Mouse (Mus musculus) lung, embryonic 15.5 days (tissue): ENCODE data around the gene Meltf. TPM values are rescaled to one million over a fixed set of nuclear protein-coding genes. Genes with fewer than 3 reads are reported as not detected.
A peak's percentile ranks its signal among the peaks of the same experiment; 100 is the strongest.

Experiments
- ATAC-seq: fragments of 200-750 bp; cut with Nextera tagmentation; 2 replicates; pipeline ENCODE4 v1.8.0; 2017; ENCODE audit warnings: moderate number of reproducible peaks, borderline replicate concordance; ENCODE audit not compliant: low FRiP score, low TSS enrichment; ENCODE audit errors: extremely low read depth
- H3K27ac ChIP-seq: fragments of 300-500 bp; sonication (generic); 2 replicates; pipeline ENCODE4 v1.5.1; 2015; ENCODE audit warnings: moderate library complexity, mild to moderate bottlenecking, inconsistent platforms
- H3K27me3 ChIP-seq: fragments of 300-500 bp; sonication (generic); 2 replicates; pipeline ENCODE4 v1.6.1; 2015; ENCODE audit warnings: inconsistent platforms
- H3K36me3 ChIP-seq: fragments of 300-500 bp; sonication (generic); 2 replicates; pipeline ENCODE4 v1.6.1; 2015; ENCODE audit warnings: inconsistent platforms
- H3K4me1 ChIP-seq: fragments of 300-500 bp; sonication (generic); 2 replicates; pipeline ENCODE4 v1.6.1; 2015; ENCODE audit warnings: inconsistent platforms
- H3K4me2 ChIP-seq: fragments of 300-500 bp; sonication (generic); 2 replicates; pipeline ENCODE4 v1.6.1; 2015; ENCODE audit warnings: inconsistent platforms, mild to moderate bottlenecking, moderate library complexity
- H3K4me3 ChIP-seq: fragments of 300-500 bp; sonication (generic); 2 replicates; pipeline ENCODE4 v1.5.1; 2015; ENCODE audit warnings: mild to moderate bottlenecking, inconsistent platforms
- H3K9ac ChIP-seq: fragments of 300-500 bp; sonication (generic); 2 replicates; pipeline ENCODE4 v1.6.1; 2015; ENCODE audit warnings: inconsistent platforms
- H3K9me3 ChIP-seq: fragments of 300-500 bp; sonication (generic); 2 replicates; pipeline ENCODE4 v1.6.1; 2016; ENCODE audit warnings: inconsistent platforms
- WGBS: fragments of 180-500 bp; shearing (Covaris S2); methylation state at CpG from one replicate; pipeline ENCODE4 v1.1.7; 2015; 5-methylcytosine and 5-hydroxymethylcytosine counted together
- polyA plus RNA-seq: library from polyadenylated mRNA; unstranded; fragments of >200 nt; fragmentation: Nextera tagmentation; extraction: Ambion mirVana; gene quantifications from 2 replicates; pipeline ENCODE4 v1.2.1, GENCODE M21; 2015

Meltf gene
- polyA plus RNA-seq, 1 experiment from 2014 or later: 0.11 TPM

DNA sequence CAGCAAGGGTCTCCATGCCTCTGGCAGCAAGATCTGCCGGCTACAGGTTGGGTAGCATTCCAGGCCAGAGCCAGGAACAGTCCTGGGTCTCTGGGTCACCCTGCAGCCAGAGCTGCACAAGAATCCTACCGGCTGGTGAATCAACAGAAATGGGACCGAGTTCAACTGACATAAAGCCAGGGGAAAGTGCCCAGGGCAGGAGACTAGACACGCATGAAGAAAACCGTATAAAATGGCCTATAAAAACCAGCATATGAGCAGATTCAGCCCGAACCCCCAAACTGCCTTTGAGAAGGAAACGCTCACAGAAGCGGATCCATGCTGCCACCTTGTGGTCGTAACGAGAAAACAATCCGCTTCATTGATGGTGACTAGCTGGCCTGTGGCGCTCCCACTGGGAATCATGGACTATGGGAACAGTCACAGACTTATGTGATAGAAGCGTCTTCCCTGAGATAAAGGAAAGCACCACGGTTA is 39.7 kb downstream of the Meltf start:
- 3% methylated on average over 14 of the region's 14 CpGs for WGBS
- peak; percentile 42; the same call in 1 of the 2 replicates for ATAC-seq
- Histone ChIP-seq H3K36me3 (no peaks in the 10 kb centered on the region), H3K27me3 (no peaks in the 10 kb centered on the region), H3K27ac (no peak overlapping the region), H3K4me2 (peak overlapping the region; percentile 44), H3K4me1 (peaks cover 4% of the 10 kb centered on the region; the same call in 1 of the 2 replicates), H3K9ac (peak overlapping the region; percentile 29; the same call in 1 of the 2 replicates), H3K4me3 (no peak overlapping the region; the same call in 1 of the 2 replicates), H3K9me3 (no peaks in the 10 kb centered on the region)

DNA sequence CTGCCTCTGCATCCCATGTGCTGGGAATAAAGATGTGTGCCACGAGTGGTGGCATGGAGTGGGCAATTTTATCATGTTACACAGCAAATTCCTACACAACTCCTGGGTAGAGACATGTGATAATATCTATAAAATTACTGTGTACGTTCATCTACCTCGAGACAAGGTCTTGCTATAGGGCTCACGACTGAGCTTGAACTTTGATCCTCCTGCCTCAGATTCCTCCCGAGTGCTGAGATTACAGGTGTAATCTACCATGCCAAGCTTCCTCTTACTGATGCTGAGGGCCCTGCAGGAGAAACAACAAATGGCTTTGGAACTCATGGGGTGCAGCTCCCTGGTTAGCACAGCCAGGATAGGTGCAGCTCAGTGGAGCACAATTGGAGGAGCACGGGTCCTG is 45.8 kb downstream of the Meltf start:
- Histone ChIP-seq H3K4me1 (no peaks in the 10 kb centered on the region), H3K4me2 (no peak overlapping the region), H3K36me3 (no peaks in the 10 kb centered on the region), H3K27ac (no peak overlapping the region), H3K4me3 (no peak overlapping the region), H3K9me3 (no peaks in the 10 kb centered on the region), H3K27me3 (no peaks in the 10 kb centered on the region), H3K9ac (no peak overlapping the region)
- WGBS: 78% methylated on average over 6 of the region's 6 CpGs
- no peak for ATAC-seq

DNA sequence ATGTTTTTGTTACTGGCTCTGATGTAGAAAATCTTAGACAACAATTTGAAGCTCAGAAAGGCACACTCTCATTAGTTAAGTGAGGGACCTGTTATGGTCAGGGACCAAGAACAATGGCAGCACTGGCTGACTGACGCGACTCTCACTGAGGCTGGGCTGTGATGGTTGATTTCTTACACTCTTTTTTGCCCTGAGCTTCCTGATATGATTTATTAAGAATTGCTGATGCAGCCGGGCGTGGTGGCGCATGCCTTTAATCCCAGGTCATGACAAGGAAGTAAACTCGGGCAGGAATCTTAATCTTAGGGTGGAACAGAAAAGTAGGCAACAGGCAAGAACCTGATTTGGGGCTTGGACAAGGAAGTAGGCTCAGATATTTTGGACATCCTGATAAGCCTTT is 47.5 kb downstream of the Meltf start:
- no peak overlapping the region for H3K4me2 ChIP-seq
- H3K9me3 ChIP-seq: no peaks in the 10 kb centered on the region
- no peak for ATAC-seq
- H3K27me3 ChIP-seq: no peaks in the 10 kb centered on the region
- no peak overlapping the region for H3K27ac ChIP-seq
- H3K4me3 ChIP-seq: no peak overlapping the region
- WGBS: 72% methylated on average over 6 of the region's 6 CpGs
- H3K9ac ChIP-seq: no peak overlapping the region
- H3K36me3 ChIP-seq: no peaks in the 10 kb centered on the region
- no peaks in the 10 kb centered on the region for H3K4me1 ChIP-seq

DNA sequence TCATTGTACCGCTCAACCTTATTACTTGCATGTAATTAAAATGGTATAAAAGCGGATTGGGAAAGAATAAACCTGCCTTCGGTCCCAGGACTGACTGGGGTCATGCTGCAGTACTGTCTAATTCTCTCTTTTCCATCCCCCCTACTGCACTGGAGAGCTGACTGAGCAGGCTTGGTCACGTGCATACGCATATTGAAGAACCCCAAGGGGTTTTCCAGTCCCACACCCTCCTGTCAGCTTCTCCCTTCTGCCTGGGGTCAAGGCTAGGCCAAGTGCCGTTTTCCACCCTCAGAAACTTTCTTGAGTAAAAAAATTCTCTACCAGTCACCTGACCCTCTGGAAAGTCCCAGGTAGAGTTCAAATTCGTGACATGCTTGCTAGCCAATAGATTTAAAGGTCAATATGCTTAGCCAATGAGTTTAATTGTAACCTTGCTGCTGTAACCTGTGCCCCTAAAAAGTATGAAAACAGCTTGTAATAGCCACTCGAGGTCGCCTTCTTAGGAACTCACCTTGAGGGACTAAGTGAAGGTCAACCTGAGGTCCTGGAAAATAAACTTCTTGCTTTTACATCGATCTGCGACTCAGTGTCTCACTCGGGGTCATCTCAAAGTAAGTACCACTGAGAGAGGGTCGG is 48.1 kb downstream of the Meltf start:
- H3K4me3 ChIP-seq: no peak overlapping the region
- no peaks in the 10 kb centered on the region for H3K4me1 ChIP-seq
- H3K27ac ChIP-seq: no peak overlapping the region
- ATAC-seq: no peak
- H3K27me3 ChIP-seq: 0 out of 2 replicates have a peak, but pooled peaks cover 3% of the 10 kb centered on the region
- no peaks in the 10 kb centered on the region for H3K9me3 ChIP-seq
- no peaks in the 10 kb centered on the region for H3K36me3 ChIP-seq
- no peak overlapping the region for H3K9ac ChIP-seq
- H3K4me2 ChIP-seq: no peak overlapping the region
- 72% methylated on average over 13 of the region's 13 CpGs for WGBS

DNA sequence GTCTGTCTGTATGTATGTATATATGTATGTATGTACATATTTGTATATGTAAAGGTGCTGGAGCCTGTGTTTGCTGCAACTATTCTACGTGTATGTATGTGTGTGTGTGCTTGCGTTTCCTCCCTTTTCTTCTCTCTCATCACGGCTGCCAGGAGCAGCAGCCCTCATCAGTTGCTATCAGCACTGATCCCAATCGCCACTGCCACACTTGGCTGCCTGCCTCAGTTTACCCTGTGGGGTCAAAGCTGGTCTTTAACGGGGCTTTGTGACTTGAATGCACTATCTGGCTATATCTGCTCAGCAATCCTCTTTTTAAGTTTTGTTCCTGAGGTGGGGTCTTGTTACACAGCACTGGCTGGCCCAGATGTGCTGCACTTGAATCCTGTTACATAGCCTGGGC is 48.8 kb downstream of the Meltf start:
- Histone ChIP-seq H3K27ac (no peak overlapping the region), H3K4me1 (peaks cover under 1% of the 10 kb centered on the region; the same call in 1 of the 2 replicates), H3K4me2 (no peak overlapping the region), H3K9ac (no peak overlapping the region), H3K4me3 (no peak overlapping the region), H3K9me3 (no peaks in the 10 kb centered on the region), H3K27me3 (0 out of 2 replicates have a peak, but pooled peaks cover 3% of the 10 kb centered on the region), H3K36me3 (no peaks in the 10 kb centered on the region)
- 79% methylated on average over 5 of the region's 5 CpGs for WGBS
- ATAC-seq: no peak

DNA sequence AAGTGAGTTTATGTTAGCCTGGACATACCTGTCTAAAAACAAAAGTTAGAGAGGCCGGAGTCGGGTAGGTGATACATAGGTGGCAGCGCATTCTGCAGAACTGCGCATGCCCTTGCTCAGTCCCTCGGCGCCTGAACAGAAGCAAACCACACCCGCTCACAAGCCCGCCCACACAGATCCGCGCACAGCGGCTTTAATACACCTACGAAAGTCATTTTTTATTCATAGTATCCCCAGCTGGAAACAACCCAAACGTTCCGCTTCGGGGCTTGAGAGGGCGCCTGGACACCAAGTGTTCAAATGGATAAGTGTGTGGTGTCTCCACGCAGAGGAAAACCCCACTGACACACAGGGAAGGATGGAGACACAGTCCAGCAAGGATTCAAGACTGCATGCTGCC is 52.7 kb downstream of the Meltf start:
- Histone ChIP-seq H3K27me3 (peaks cover 38% of the 10 kb centered on the region), H3K4me3 (no peak overlapping the region), H3K27ac (no peak overlapping the region), H3K9ac (no peak overlapping the region), H3K4me2 (no peak overlapping the region), H3K4me1 (peaks cover 26% of the 10 kb centered on the region), H3K36me3 (no peaks in the 10 kb centered on the region), H3K9me3 (no peaks in the 10 kb centered on the region)
- no peak for ATAC-seq
- WGBS: 53% methylated on average over 17 of the region's 17 CpGs

DNA sequence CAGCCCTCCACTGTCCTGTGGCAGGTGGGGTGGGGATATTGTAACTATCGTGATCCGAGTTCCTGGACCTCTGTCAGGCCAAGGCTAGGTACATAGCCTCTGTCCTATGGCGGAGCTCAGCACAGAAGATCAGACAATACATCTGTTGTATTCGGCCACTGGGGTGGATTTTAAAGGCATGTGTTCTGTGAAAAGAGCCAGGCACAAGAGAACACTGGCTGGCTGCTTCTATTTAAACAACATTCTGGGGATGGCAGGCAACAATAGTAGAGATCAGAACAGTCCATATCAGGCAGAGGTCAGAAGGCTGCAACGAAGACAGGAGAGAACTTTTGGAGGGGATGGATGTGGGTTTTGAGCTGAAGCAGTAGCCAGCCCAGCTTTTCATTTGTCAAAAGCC is 53.6 kb downstream of the Meltf start:
- 58% methylated on average over 5 of the region's 5 CpGs for WGBS
- Histone ChIP-seq H3K4me3 (no peak overlapping the region; the same call in 1 of the 2 replicates), H3K27me3 (peaks cover 47% of the 10 kb centered on the region), H3K4me2 (peak overlapping the region; percentile 98), H3K4me1 (peaks cover 26% of the 10 kb centered on the region), H3K9me3 (0 out of 2 replicates have a peak, but pooled peaks cover under 1% of the 10 kb centered on the region), H3K27ac (no peak overlapping the region), H3K9ac (no peak overlapping the region), H3K36me3 (no peaks in the 10 kb centered on the region)
- no peak for ATAC-seq

DNA sequence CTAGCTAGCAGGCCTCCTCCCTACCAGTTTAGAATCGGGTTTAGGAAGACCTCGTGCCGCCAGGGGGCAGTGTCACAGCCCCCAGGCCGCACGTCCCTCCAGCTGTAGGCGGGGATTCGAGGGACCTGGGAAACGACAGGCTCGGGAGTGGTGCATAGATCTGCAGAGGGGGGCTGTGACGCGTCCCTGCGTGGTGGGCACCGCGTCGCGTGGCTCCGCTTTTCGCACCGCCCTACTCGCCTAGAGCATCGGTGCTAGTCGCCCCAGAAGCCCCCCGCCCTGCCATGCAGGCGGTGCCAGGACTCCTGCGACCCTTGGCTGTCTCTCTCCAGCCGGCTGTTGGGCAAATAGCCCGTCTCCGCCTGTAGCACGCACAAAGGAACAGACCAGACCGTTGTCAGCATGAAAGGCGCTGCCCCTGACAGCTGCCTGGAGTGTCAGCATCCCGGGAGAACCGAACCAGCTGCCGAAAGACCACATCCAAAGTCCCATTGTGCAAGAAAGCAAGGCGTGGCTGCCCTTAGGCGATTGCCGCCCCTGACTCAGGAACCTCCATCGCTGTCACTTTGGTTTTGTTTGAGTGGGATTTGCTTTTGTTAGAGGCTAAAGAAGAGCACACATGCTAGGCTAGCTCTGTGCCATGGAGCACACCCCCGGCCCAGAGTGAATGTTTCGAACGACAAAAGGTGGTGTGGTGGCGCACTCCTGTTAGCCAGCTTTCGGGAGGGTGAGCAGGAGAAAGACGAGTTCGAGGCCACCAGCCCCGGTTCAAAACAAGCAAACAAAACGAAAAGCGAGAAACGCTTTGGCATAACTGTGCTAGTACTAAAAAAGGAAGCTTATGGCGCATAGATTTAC is 54.5 kb downstream of the Meltf start:
- Histone ChIP-seq H3K27ac (peak overlapping the region; percentile 42; the same call in 1 of the 2 replicates), H3K4me2 (peak overlapping the region; percentile 98), H3K36me3 (no peaks in the 10 kb centered on the region), H3K27me3 (peaks cover 48% of the 10 kb centered on the region), H3K4me3 (peak overlapping the region; percentile 57), H3K9me3 (0 out of 2 replicates have a peak, but pooled peaks cover 4% of the 10 kb centered on the region), H3K4me1 (peaks cover 26% of the 10 kb centered on the region), H3K9ac (peak overlapping the region; percentile 45)
- ATAC-seq: peak; percentile 94
- 1% methylated on average over 50 of the region's 50 CpGs for WGBS

DNA sequence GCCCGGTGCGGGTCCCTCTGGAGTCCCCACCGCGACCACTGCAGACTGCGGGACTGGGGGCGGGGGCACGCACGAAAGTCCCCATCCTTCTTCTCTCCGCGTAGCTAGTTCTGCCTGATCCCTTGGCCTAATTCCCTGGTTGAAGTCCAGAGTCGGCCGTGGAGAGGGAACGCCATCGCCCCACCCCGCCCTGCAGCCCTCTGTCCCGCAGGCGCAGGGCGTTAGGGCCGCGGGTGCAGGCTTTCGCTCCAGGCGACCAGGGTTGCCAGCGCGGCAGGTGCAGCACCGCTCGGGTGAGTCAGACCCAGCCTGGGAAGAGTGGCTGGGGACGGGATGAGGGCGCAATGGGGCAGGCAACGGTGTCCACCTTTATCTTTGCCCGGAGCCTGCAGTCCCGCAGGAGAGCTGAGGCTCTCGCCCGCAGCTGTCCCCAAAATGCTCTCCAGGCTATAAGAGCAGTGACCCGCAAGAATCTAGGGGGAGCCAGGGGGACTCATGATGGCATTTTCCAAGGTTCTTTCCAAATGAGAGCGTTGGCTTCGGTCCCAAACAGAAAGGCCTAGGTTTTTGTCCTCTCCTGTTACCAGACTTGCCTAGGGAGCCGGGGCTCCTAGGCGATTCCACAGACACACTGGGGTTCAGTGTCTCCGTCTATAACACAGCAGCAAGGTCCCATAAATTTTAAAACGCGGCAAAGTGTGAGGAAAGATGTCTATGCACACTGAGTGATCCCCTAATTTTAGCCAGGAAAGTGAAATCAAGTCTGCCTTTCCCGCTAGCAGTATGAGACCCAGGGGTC is 55.3 kb downstream of the Meltf start, which contains the start of gene Pigz:
Gene Pigz, plus strand, starts transcription at position 101 of the 799 bp plus-strand sequence.
- H3K4me3 ChIP-seq: peak within 1 kb of the TSS; percentile 57
- H3K9me3 ChIP-seq: 0 out of 2 replicates have a peak, but pooled peaks cover 4% of the 10 kb centered on the region
- H3K4me1 ChIP-seq: peaks cover 26% of the 10 kb centered on the region
- peak within 1 kb of the TSS; percentile 42; the same call in 1 of the 2 replicates for H3K27ac ChIP-seq
- peaks cover 48% of the 10 kb centered on the region for H3K27me3 ChIP-seq
- 9% methylated on average over 42 of the region's 42 CpGs for WGBS
- ATAC-seq: no peak
- peak within 1 kb of the TSS; percentile 45 for H3K9ac ChIP-seq
- H3K4me2 ChIP-seq: peak within 1 kb of the TSS; percentile 98
- no peaks in the 10 kb centered on the region for H3K36me3 ChIP-seq

DNA sequence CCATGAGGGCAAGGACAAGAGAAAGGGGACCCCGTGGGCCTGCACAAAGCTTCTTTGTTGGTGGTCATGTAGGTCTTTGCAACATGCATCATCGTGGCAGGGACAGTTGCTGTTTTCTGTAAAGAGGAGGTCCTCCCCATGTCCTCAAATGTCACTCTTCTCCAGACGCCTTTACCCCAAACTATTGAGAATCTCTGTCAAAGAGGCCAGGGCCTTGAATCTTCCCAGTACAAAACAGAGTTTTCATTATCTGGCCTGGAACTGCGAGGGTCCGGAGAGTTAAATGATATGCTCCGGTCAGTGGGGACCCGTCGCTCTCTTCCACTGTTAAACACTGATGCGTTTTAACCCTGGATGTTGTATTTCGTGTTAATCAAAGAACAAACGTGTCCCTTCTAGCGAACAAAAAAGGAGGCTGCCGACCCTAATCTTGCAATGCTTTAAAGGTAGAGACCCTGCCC is 56.0 kb downstream of the Meltf start:
- H3K4me1 ChIP-seq: peaks cover 26% of the 10 kb centered on the region
- H3K9ac ChIP-seq: no peak overlapping the region
- H3K4me3 ChIP-seq: peak overlapping the region; percentile 24; the same call in 1 of the 2 replicates
- no peak for ATAC-seq
- peak overlapping the region; percentile 52; the same call in 1 of the 2 replicates for H3K4me2 ChIP-seq
- 26% methylated on average over 13 of the region's 13 CpGs for WGBS
- H3K27me3 ChIP-seq: peaks cover 48% of the 10 kb centered on the region
- H3K27ac ChIP-seq: no peak overlapping the region
- 0 out of 2 replicates have a peak, but pooled peaks cover 4% of the 10 kb centered on the region for H3K9me3 ChIP-seq
- H3K36me3 ChIP-seq: no peaks in the 10 kb centered on the region
